Mouse (Mus musculus) MEL (cell line): Measurements from ENCODE around the gene Cd38. TPM values are rescaled to one million over a fixed set of nuclear protein-coding genes. Genes with fewer than 3 reads are reported as not detected.
A peak's percentile ranks its signal among the peaks of the same experiment; 100 is the strongest.

Experiments
- DNase-seq: peaks from one replicate; pipeline ENCODE4 v3.0.0; 2011; ENCODE audit warnings: low read depth, low spot score
- H3K27ac ChIP-seq: 2 replicates; pipeline ENCODE4 v1.5.1; 2012; ENCODE audit warnings: low read depth, mild to moderate bottlenecking, control low read depth, low read length, moderate library complexity; ENCODE audit not compliant: control insufficient read depth
- H3K27me3 ChIP-seq, 2 experiments: fragments of 150-350 bp in 1 of 2; sonication (generic) in 1 of 2; 2 replicates each; pipeline ENCODE4 v1.6.1; 2012; ENCODE audit warnings: low read length in 2 of 2, mild to moderate bottlenecking in 2 of 2, improper control_type of control experiment in 1 of 2, moderate library complexity in 1 of 2; ENCODE audit not compliant: insufficient read depth in 2 of 2, control insufficient read depth in 1 of 2
- H3K36me3 ChIP-seq, 2 experiments: 2 replicates each; pipeline ENCODE4 v1.6.1; 2012 to 2014; ENCODE audit warnings: low read length in 2 of 2, improper control_type of control experiment in 1 of 2, inconsistent platforms in 1 of 2, mild to moderate bottlenecking in 1 of 2; ENCODE audit not compliant: insufficient read depth in 2 of 2, control insufficient read depth in 1 of 2
- H3K4me1 ChIP-seq, 2 experiments: fragments of 150-350 bp in 1 of 2; sonication (generic) in 1 of 2; 2 replicates each; pipeline ENCODE4 v1.6.1; 2012; ENCODE audit warnings: low read length in 2 of 2, improper control_type of control experiment in 1 of 2, mild to moderate bottlenecking in 1 of 2; ENCODE audit not compliant: insufficient read depth in 2 of 2, control insufficient read depth in 1 of 2
- H3K4me3 ChIP-seq, 2 experiments: fragments of 150-350 bp in 1 of 2; sonication (generic) in 1 of 2; 2 replicates each; pipeline ENCODE4 v1.5.1; 2012; ENCODE audit warnings: low read depth in 2 of 2, low read length in 2 of 2, mild to moderate bottlenecking in 2 of 2, moderate library complexity in 2 of 2, control low read depth in 1 of 2, improper control_type of control experiment in 1 of 2; ENCODE audit not compliant: control insufficient read depth in 1 of 2, insufficient read depth in 1 of 2
- H3K79me2 ChIP-seq: 2 replicates; pipeline ENCODE4 v1.6.1; 2012; ENCODE audit warnings: mild to moderate bottlenecking, low read length, moderate library complexity; ENCODE audit not compliant: control insufficient read depth, poor library complexity, insufficient read depth
- H3K9ac ChIP-seq: 2 replicates; pipeline ENCODE4 v1.6.1; 2012; ENCODE audit warnings: low read depth, mild to moderate bottlenecking, control low read depth, low read length, moderate library complexity; ENCODE audit not compliant: control insufficient read depth, poor library complexity, severe bottlenecking
- H3K9me3 ChIP-seq: fragments of 150-350 bp; sonication (generic); replicated peaks from 2 replicates; pipeline ENCODE4 v1.6.1; 2012; ENCODE audit warnings: mild to moderate bottlenecking, low read length, improper control_type of control experiment, moderate library complexity; ENCODE audit not compliant: insufficient read depth
- BHLHE40 ChIP-seq: IDR thresholded peaks from 2 replicates; pipeline ENCODE4 v1.6.1; 2012; ENCODE audit warnings: low read depth, mild to moderate bottlenecking, inconsistent platforms, low read length, improper control_type of control experiment, borderline replicate concordance
- CHD1 ChIP-seq: IDR thresholded peaks from 2 replicates; pipeline ENCODE4 v1.6.1; 2012; ENCODE audit warnings: low read depth, mild to moderate bottlenecking, inconsistent platforms, low read length, improper control_type of control experiment
- CTCF ChIP-seq, 3 experiments: IDR thresholded peaks in 2 of 3; conservative IDR thresholded peaks in 1 of 3; 2 replicates each; pipeline ENCODE4 v1.5.1; 2011 to 2012; ENCODE audit warnings: low read length in 3 of 3, low read depth in 2 of 3, mild to moderate bottlenecking in 2 of 3, improper control_type of control experiment in 1 of 3, inconsistent platforms in 1 of 3, mixed read lengths in 1 of 3, moderate library complexity in 1 of 3; ENCODE audit not compliant: control insufficient read depth in 1 of 3, insufficient read depth in 1 of 3, poor library complexity in 1 of 3, severe bottlenecking in 1 of 3
- E2F4 ChIP-seq: IDR thresholded peaks from 2 replicates; pipeline ENCODE4 v1.6.1; 2011; ENCODE audit warnings: low read depth, low read length, improper control_type of control experiment, borderline replicate concordance
- ELF1 ChIP-seq: IDR thresholded peaks from 2 replicates; pipeline ENCODE4 v1.6.1; 2014; ENCODE audit warnings: low read depth, mild to moderate bottlenecking, inconsistent platforms, low read length, improper control_type of control experiment, moderate library complexity
- EP300 ChIP-seq, 2 experiments: IDR thresholded peaks; 2 replicates each; pipeline ENCODE4 v1.6.1; 2011; ENCODE audit warnings: improper control_type of control experiment in 2 of 2, low read length in 2 of 2, low read depth in 1 of 2, mild to moderate bottlenecking in 1 of 2
- ETS1 ChIP-seq: IDR thresholded peaks from 2 replicates; pipeline ENCODE4 v1.6.1; 2012; ENCODE audit warnings: low read depth, mild to moderate bottlenecking, inconsistent platforms, low read length, improper control_type of control experiment, moderate library complexity
- GABPA ChIP-seq: IDR thresholded peaks from 2 replicates; pipeline ENCODE4 v1.6.1; 2012; ENCODE audit warnings: low read depth, mild to moderate bottlenecking, inconsistent platforms, low read length, improper control_type of control experiment, moderate library complexity
- GATA1 ChIP-seq: IDR thresholded peaks from 2 replicates; pipeline ENCODE4 v1.6.1; 2011; ENCODE audit warnings: low read depth, low read length, improper control_type of control experiment
- HCFC1 ChIP-seq: IDR thresholded peaks from 2 replicates; pipeline ENCODE4 v1.6.1; 2012; ENCODE audit warnings: low read depth, mild to moderate bottlenecking, inconsistent platforms, low read length, improper control_type of control experiment, moderate library complexity
- JUND ChIP-seq: IDR thresholded peaks from 2 replicates; pipeline ENCODE4 v1.6.1; 2011; ENCODE audit warnings: low read depth, mild to moderate bottlenecking, improper control_type of control experiment, low read length
- KAT2A ChIP-seq: conservative IDR thresholded peaks from 2 replicates; pipeline ENCODE4 v1.6.1; 2012; ENCODE audit warnings: low read depth, low read length, improper control_type of control experiment, inconsistent platforms
- MAFK ChIP-seq: IDR thresholded peaks from 2 replicates; pipeline ENCODE4 v1.6.1; 2011; ENCODE audit warnings: low read depth, mild to moderate bottlenecking, low read length, improper control_type of control experiment, borderline replicate concordance
- MAX ChIP-seq: IDR thresholded peaks from 2 replicates; pipeline ENCODE4 v1.6.1; 2011; ENCODE audit warnings: low read length, improper control_type of control experiment
- MAZ ChIP-seq: IDR thresholded peaks from 2 replicates; pipeline ENCODE4 v1.6.1; 2012; ENCODE audit warnings: low read depth, mild to moderate bottlenecking, inconsistent platforms, low read length, improper control_type of control experiment
- MEF2A ChIP-seq: IDR thresholded peaks from 2 replicates; pipeline ENCODE4 v1.6.1; 2014; ENCODE audit warnings: low read depth, mild to moderate bottlenecking, inconsistent platforms, low read length, improper control_type of control experiment; ENCODE audit not compliant: poor library complexity, insufficient replicate concordance, severe bottlenecking; ENCODE audit errors: extremely low read depth
- MXI1 ChIP-seq: IDR thresholded peaks from 2 replicates; pipeline ENCODE4 v1.6.1; 2011; ENCODE audit warnings: mild to moderate bottlenecking, low read depth, low read length, improper control_type of control experiment
- MYB ChIP-seq: IDR thresholded peaks from 2 replicates; pipeline ENCODE4 v1.6.1; 2011; ENCODE audit warnings: mild to moderate bottlenecking, low read depth, low read length, improper control_type of control experiment
- NELFE ChIP-seq: IDR thresholded peaks from 2 replicates; pipeline ENCODE4 v1.6.1; 2011; ENCODE audit warnings: low read depth, low read length, improper control_type of control experiment
- NRF1 ChIP-seq: IDR thresholded peaks from 2 replicates; pipeline ENCODE4 v1.6.1; 2014; ENCODE audit warnings: low read depth, mild to moderate bottlenecking, inconsistent platforms, low read length, improper control_type of control experiment, moderate library complexity; ENCODE audit not compliant: poor library complexity, insufficient read depth, severe bottlenecking
- POLR2A ChIP-seq, 2 experiments: IDR thresholded peaks; 2 replicates each; pipeline ENCODE4 v1.6.1; 2011 to 2012; ENCODE audit warnings: low read length in 2 of 2, mild to moderate bottlenecking in 2 of 2, control low read depth in 1 of 2, improper control_type of control experiment in 1 of 2, low read depth in 1 of 2, moderate library complexity in 1 of 2; ENCODE audit not compliant: control insufficient read depth in 1 of 2, insufficient read depth in 1 of 2, poor library complexity in 1 of 2
- POLR2AphosphoS2 ChIP-seq: IDR thresholded peaks from 2 replicates; pipeline ENCODE4 v1.6.1; 2011; ENCODE audit warnings: low read length, improper control_type of control experiment
- RAD21 ChIP-seq: IDR thresholded peaks from 2 replicates; pipeline ENCODE4 v1.6.1; 2011; ENCODE audit warnings: mild to moderate bottlenecking, low read depth, low read length, improper control_type of control experiment
- RCOR1 ChIP-seq: IDR thresholded peaks from 2 replicates; pipeline ENCODE4 v1.6.1; 2012; ENCODE audit warnings: low read depth, mild to moderate bottlenecking, inconsistent platforms, low read length, improper control_type of control experiment
- SIN3A ChIP-seq: IDR thresholded peaks from 2 replicates; pipeline ENCODE4 v1.6.1; 2012; ENCODE audit warnings: low read length, improper control_type of control experiment, inconsistent platforms
- TBP ChIP-seq: IDR thresholded peaks from 2 replicates; pipeline ENCODE4 v1.8.0; 2011; ENCODE audit warnings: low read depth, low read length, improper control_type of control experiment
- TCF12 ChIP-seq: IDR thresholded peaks from 2 replicates; pipeline ENCODE4 v1.6.1; 2014; ENCODE audit warnings: low read depth, mild to moderate bottlenecking, inconsistent platforms, low read length, improper control_type of control experiment, moderate library complexity
- UBTF ChIP-seq: IDR thresholded peaks from 2 replicates; pipeline ENCODE4 v1.6.1; 2012; ENCODE audit warnings: low read depth, mild to moderate bottlenecking, inconsistent platforms, low read length, improper control_type of control experiment, moderate library complexity, borderline replicate concordance; ENCODE audit not compliant: insufficient read depth
- USF1 ChIP-seq: IDR thresholded peaks from 2 replicates; pipeline ENCODE4 v1.6.1; 2014; ENCODE audit warnings: low read depth, mild to moderate bottlenecking, inconsistent platforms, low read length, improper control_type of control experiment, moderate library complexity
- USF2 ChIP-seq, 2 experiments: IDR thresholded peaks; 2 replicates each; pipeline ENCODE4 v1.6.1; 2011 to 2012; ENCODE audit warnings: improper control_type of control experiment in 2 of 2, low read length in 2 of 2, borderline replicate concordance in 1 of 2, inconsistent platforms in 1 of 2, low read depth in 1 of 2, mild to moderate bottlenecking in 1 of 2; ENCODE audit not compliant: insufficient read depth in 1 of 2
- ZC3H11A ChIP-seq: IDR thresholded peaks from 2 replicates; pipeline ENCODE4 v1.6.1; 2012; ENCODE audit warnings: low read depth, mild to moderate bottlenecking, inconsistent platforms, low read length, improper control_type of control experiment
- ZNF384 ChIP-seq: IDR thresholded peaks from 2 replicates; pipeline ENCODE4 v1.6.1; 2012; ENCODE audit warnings: low read depth, mild to moderate bottlenecking, inconsistent platforms, low read length, improper control_type of control experiment
- polyA plus RNA-seq, 2 experiments: library from polyadenylated mRNA; stranded (reverse) in 1 of 2; unstranded in 1 of 2; fragments of >175 nt in 1 of 2; fragments of >200 nt in 1 of 2; gene quantifications; 2 replicates each; pipeline versions ENCODE4 v1.2.1 to v1.2.4; 2012; ENCODE audit warnings: low replicate concordance in 2 of 2, low read depth in 1 of 2; ENCODE audit not compliant: insufficient read length in 2 of 2, insufficient read depth in 1 of 2, missing spikeins in 1 of 2
- total RNA-seq: library from RNA; depleted of rRNA; stranded (reverse); fragments of 300-350 nt; gene quantifications from 2 replicates; pipeline ENCODE4 v1.2.3, GENCODE M21; 2012

Cd38 gene
- total and polyA plus RNA-seq, 3 experiments = not detected

DNA sequence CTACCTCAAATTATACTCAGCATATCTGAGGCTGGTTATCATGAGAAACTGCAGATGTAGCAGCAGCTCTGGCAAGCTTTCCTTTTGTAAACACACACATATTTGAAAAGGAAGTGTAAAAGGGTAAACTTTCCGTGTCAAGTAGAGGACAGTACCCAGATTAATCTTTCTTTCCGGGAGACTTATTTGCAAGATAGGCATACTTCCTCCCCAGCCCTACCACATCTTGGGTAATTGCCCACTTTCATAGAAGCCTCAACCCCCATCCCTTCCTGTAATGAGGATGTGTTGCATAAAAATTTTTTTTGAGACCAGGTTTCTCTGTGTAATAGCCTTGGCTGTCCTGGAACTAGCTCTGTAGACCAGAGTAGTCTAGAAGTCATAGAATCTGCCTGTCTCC is 12.6 kb upstream of the Cd38 start:
- Histone ChIP-seq H3K9me3 (no peaks in the 10 kb centered on the region), H3K9ac (no peak overlapping the region), H3K79me2 (no peaks in the 10 kb centered on the region), H3K4me3 (no peak overlapping the region), H3K36me3 (peaks cover 0 to 9% of the 10 kb centered on the region in 2 experiments; a peak in 2 of 4 replicates), H3K27ac (peak overlapping the region; percentile 16; the same call in 1 of the 2 replicates), H3K27me3 (no peaks in the 10 kb centered on the region), H3K4me1 (peaks cover 3 to 11% of the 10 kb centered on the region in 2 experiments)
- DNase-seq = peak; percentile 78
- TF ChIP-seq UBTF (no peak), KAT2A (no peak), MYB (no peak), POLR2AphosphoS2 (no peak), EP300 (IDR thresholded peaks at IDR 0.05; ENCODE audit: low read depth in 1 of 2, low read length in 2 of 2) (peak; percentile 78 to 85), ETS1 (peak; percentile 83), TCF12 (peak; percentile 75), MXI1 (no peak), POLR2A (IDR thresholded peaks at IDR 0.05; ENCODE audit: control insufficient read depth in 1 of 2, insufficient read depth in 1 of 2, low read depth in 1 of 2, low read length in 2 of 2, poor library complexity in 1 of 2) (no peak), RCOR1 (peak; percentile 86), JUND (no peak), MAZ (no peak), GABPA (no peak), ELF1 (no peak), ZC3H11A (no peak), NELFE (no peak), CHD1 (no peak), E2F4 (no peak), HCFC1 (no peak), SIN3A (0 out of 2 replicates have a peak, but pooled peaks have one; percentile 54), BHLHE40 (no peak), MAX (no peak), TBP (no peak), MAFK (peak; percentile 46; the same call in 1 of the 2 replicates), USF1 (no peak), MEF2A (peak; percentile 8; the same call in 1 of the 2 replicates), ZNF384 (peak; percentile 67; the same call in 1 of the 2 replicates), RAD21 (no peak), NRF1 (no peak), GATA1 (peak; percentile 73), USF2 (IDR thresholded peaks at IDR 0.05; ENCODE audit: borderline replicate concordance in 1 of 2, insufficient read depth in 1 of 2, low read depth in 1 of 2, low read length in 2 of 2) (no peak), CTCF (IDR thresholded peaks at IDR 0.05 in 2 of 3, conservative IDR thresholded peaks at IDR 0.05 in 1 of 3; ENCODE audit: control insufficient read depth in 1 of 3, insufficient read depth in 1 of 3, low read depth in 2 of 3, low read length in 3 of 3, poor library complexity in 1 of 3, severe bottlenecking in 1 of 3) (no peak)
